Mouse (Mus musculus): ENCODE results near the gene Ap3b1. TPM values are rescaled to one million over a fixed set of nuclear protein-coding genes. Genes with fewer than 3 reads are reported as not detected.

Ap3b1 gene
- polyA plus RNA-seq, 1 experiment: 29.2 TPM

DNA sequence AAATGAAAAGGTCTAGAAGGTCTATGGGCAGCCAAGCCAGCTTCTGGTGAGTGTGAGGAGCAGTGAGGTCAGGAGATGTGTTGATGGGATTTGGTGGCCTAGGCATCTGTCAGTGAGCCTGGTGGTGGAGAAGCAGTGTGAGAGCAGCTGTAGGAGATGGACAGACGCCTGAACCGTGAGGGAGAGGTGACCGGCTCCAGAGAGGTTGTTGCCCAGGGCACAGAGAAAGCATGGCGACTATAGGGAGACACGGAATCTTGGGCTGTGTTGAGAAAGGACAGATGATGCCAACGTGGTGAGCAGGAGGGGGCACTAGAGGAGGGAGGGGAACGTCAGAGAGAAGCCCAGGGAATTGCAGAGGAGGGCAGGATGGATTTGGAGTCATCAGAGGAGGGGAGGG, 13.3 kb downstream of the Ap3b1 start:
- Histone ChIP-seq H3K4me1 (ENCODE audit: control insufficient read depth, insufficient read depth, low read length) (no peaks in the 10 kb centered on the region), H3K4me3 (replicated peaks; ENCODE audit: extremely low read depth, low read depth, low read length) (no peak overlapping the region)
- 71% methylated on average over 7 of the region's 7 CpGs for WGBS
- no peak for TF ChIP-seq POLR2A (IDR thresholded peaks at IDR 0.05; ENCODE audit: borderline replicate concordance, extremely low read depth, low read depth, low read length)
- no peak for TF ChIP-seq CTCF (IDR thresholded peaks at IDR 0.05; ENCODE audit: insufficient read depth, low read length)
- DNase-seq: no peak

- 98% methylated on average over 3 of the region's 3 CpGs for WGBS
- TF ChIP-seq CTCF (IDR thresholded peaks at IDR 0.05; ENCODE audit: insufficient read depth, low read length) (no peak), POLR2A (IDR thresholded peaks at IDR 0.05; ENCODE audit: borderline replicate concordance, extremely low read depth, low read depth, low read length) (no peak)
- no peak overlapping the region for H3K4me3 ChIP-seq (replicated peaks; ENCODE audit: extremely low read depth, low read depth, low read length)
- no peaks in the 10 kb centered on the region; the same call in 1 of the 2 replicates for H3K4me1 ChIP-seq (ENCODE audit: control insufficient read depth, insufficient read depth, low read length)
- no peak for DNase-seq
Measured at GRCm38 (mm10) chr13:94374131-94374530, 15.4 kb downstream of the Ap3b1 start.

- DNase-seq: no peak
- Histone ChIP-seq H3K4me3 (replicated peaks; ENCODE audit: extremely low read depth, low read depth, low read length) (no peak overlapping the region), H3K4me1 (ENCODE audit: control insufficient read depth, insufficient read depth, low read length) (no peaks in the 10 kb centered on the region; the same call in 1 of the 2 replicates)
- TF ChIP-seq POLR2A (IDR thresholded peaks at IDR 0.05; ENCODE audit: borderline replicate concordance, extremely low read depth, low read depth, low read length): no peak
- no peak for TF ChIP-seq CTCF (IDR thresholded peaks at IDR 0.05; ENCODE audit: insufficient read depth, low read length)
- 69% methylated on average over 7 of the region's 7 CpGs for WGBS
Measured at GRCm38 (mm10) chr13:94375526-94376390, 17.0 kb downstream of the Ap3b1 start.

- H3K4me1 ChIP-seq (ENCODE audit: control insufficient read depth, insufficient read depth, low read length): peaks cover 5% of the 10 kb centered on the region
- WGBS: 79% methylated on average over 4 of the region's 4 CpGs
- TF ChIP-seq POLR2A (IDR thresholded peaks at IDR 0.05; ENCODE audit: borderline replicate concordance, extremely low read depth, low read depth, low read length): no peak
- no peak for TF ChIP-seq CTCF (IDR thresholded peaks at IDR 0.05; ENCODE audit: insufficient read depth, low read length)
- DNase-seq: peak; percentile 39
- no peak overlapping the region for H3K4me3 ChIP-seq (replicated peaks; ENCODE audit: extremely low read depth, low read depth, low read length)
Measured at GRCm38 (mm10) chr13:94379006-94379405, 20.2 kb downstream of the Ap3b1 start.

DNA sequence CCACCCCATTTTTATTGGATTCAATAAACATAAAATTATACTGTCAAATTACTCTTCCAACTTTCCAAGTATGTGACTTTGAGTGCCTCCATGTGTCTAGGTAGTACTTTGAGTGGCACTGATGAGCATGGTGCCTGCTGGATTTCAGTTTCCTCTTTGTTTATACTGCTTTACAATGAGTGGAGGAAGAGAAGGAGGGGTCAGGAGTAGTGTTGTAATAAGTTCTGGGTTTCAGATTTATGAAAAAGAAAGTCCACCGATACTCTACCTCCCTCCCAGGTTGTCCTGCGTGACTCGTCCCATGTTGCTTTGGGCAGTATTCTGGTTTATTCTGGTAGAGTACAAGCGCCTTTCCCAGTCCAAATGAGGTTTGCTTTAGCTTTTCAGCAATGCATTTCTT, 22.7 kb downstream of the Ap3b1 start:
- TF ChIP-seq CTCF (IDR thresholded peaks at IDR 0.05; ENCODE audit: insufficient read depth, low read length) (no peak), POLR2A (IDR thresholded peaks at IDR 0.05; ENCODE audit: borderline replicate concordance, extremely low read depth, low read depth, low read length) (no peak)
- DNase-seq: no peak
- Histone ChIP-seq H3K4me1 (ENCODE audit: control insufficient read depth, insufficient read depth, low read length) (peaks cover 5% of the 10 kb centered on the region), H3K4me3 (replicated peaks; ENCODE audit: extremely low read depth, low read depth, low read length) (peak overlapping the region; percentile 11)
- WGBS: 27% methylated on average over 4 of the region's 4 CpGs

GRCm38 (mm10) chr13:94381829-94382675, 23.3 kb downstream of the Ap3b1 start:
- TF ChIP-seq POLR2A (IDR thresholded peaks at IDR 0.05; ENCODE audit: borderline replicate concordance, extremely low read depth, low read depth, low read length) (no peak), CTCF (IDR thresholded peaks at IDR 0.05; ENCODE audit: insufficient read depth, low read length) (no peak)
- Histone ChIP-seq H3K4me1 (ENCODE audit: control insufficient read depth, insufficient read depth, low read length) (peaks cover 5% of the 10 kb centered on the region), H3K4me3 (replicated peaks; ENCODE audit: extremely low read depth, low read depth, low read length) (peak overlapping the region; percentile 70)
- WGBS: 23% methylated on average over 8 of the region's 8 CpGs
- peak; percentile 17 for DNase-seq

- DNase-seq: peak; percentile 18
- WGBS: 71% methylated on average over 3 of the region's 3 CpGs
- TF ChIP-seq CTCF (IDR thresholded peaks at IDR 0.05; ENCODE audit: insufficient read depth, low read length): no peak
- no peak for TF ChIP-seq POLR2A (IDR thresholded peaks at IDR 0.05; ENCODE audit: borderline replicate concordance, extremely low read depth, low read depth, low read length)
- Histone ChIP-seq H3K4me1 (ENCODE audit: control insufficient read depth, insufficient read depth, low read length) (peaks cover 11% of the 10 kb centered on the region), H3K4me3 (replicated peaks; ENCODE audit: extremely low read depth, low read depth, low read length) (no peak overlapping the region)
Measured at GRCm38 (mm10) chr13:94384931-94385570, 26.3 kb downstream of the Ap3b1 start.

DNA sequence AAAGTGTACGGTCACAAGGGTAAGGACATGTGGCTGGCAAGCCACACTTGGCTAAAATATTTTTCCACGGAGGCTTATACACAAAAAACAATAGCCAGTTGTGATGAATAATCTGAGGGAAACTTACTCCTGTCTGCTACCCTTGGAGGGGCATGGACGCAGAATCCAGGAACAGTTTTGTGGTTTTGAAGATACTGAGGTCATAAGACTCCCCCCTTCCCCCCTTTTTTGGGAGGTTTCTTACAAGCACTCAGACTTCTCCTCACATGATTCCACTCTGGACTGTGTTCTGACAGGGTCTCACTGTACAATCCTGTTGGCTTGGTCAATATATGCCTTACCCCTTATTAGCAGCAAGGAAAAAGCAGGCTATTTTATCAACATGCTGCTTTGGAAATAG, 29.8 kb downstream of the Ap3b1 start:
- 41% methylated on average over 3 of the region's 3 CpGs for whole genome bisulfite sequencing
- H3K4me1 ChIP-seq (ENCODE audit: control insufficient read depth, insufficient read depth, low read length): peaks cover 6% of the 10 kb centered on the region; the same call in 1 of the 2 replicates
- no peak for DNase-seq
- TF ChIP-seq CTCF (IDR thresholded peaks at IDR 0.05; ENCODE audit: insufficient read depth, low read length) (no peak), POLR2A (IDR thresholded peaks at IDR 0.05; ENCODE audit: borderline replicate concordance, extremely low read depth, low read depth, low read length) (no peak)
- H3K4me3 ChIP-seq (replicated peaks; ENCODE audit: extremely low read depth, low read depth, low read length): no peak overlapping the region

GRCm38 (mm10) chr13:94389541-94389940, 30.8 kb downstream of the Ap3b1 start:
- 56% methylated on average over 2 of the region's 2 CpGs for WGBS
- no peak for DNase-seq
- TF ChIP-seq CTCF (IDR thresholded peaks at IDR 0.05; ENCODE audit: insufficient read depth, low read length): no peak
- TF ChIP-seq POLR2A (IDR thresholded peaks at IDR 0.05; ENCODE audit: borderline replicate concordance, extremely low read depth, low read depth, low read length): no peak

More at GRCm38 (mm10) chr13:94389541-94389940, 30.8 kb downstream of the Ap3b1 start:
- Histone ChIP-seq H3K4me3 (replicated peaks; ENCODE audit: extremely low read depth, low read depth, low read length) (no peak overlapping the region), H3K4me1 (ENCODE audit: control insufficient read depth, insufficient read depth, low read length) (peaks cover 6% of the 10 kb centered on the region; the same call in 1 of the 2 replicates)

Data from lung, adult 2 months (tissue).